ENCODE assay signal across 8 mouse cellular contexts in the genomic region with DNA sequence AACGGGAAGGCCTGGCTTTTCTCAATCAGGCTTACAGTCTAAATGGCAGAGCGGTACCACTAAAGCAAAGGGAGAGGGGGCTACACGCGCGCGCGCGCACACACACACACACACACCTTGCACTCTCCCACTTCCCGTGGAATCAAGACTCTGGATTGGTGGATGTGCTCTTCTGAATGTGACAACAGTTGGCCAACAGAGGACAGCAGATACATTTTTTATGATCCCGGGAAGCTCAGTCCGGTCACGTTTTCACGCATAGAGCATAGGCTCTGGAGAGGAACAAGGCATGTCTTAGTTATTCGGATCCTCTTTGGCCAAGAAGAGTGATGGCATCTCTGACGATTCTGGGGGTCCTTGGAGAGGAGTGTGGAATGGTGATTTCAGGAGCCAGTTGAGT.
A peak's percentile ranks its signal among the peaks of the same experiment; 100 is the strongest.
DNase-seq lines count a peak whose midpoint lies in the region; ATAC-seq and TF ChIP-seq lines count a peak whose summit lies in the region.

No protein-coding gene starts in this region.

- no peak overlapping the region for H3K27ac ChIP-seq in forebrain, embryonic 13.5 days
- no peak overlapping the region for H3K27ac ChIP-seq in intestine, embryonic 14.5 days (ENCODE audit: low read depth)
- H3K27ac ChIP-seq in midbrain, embryonic 13.5 days = no peak overlapping the region

- 13% methylated on average over 15 of the region's 15 CpGs for WGBS in forebrain, embryonic 13.5 days
- WGBS in intestine, embryonic 14.5 days = 18% methylated on average over 15 of the region's 15 CpGs
- WGBS in midbrain, embryonic 13.5 days = 20% methylated on average over 15 of the region's 15 CpGs

- H3K27me3 ChIP-seq in E14TG2a.4 (ENCODE audit: insufficient read depth, low read length) = peaks cover 87% of the 10 kb centered on the region
- H3K27me3 ChIP-seq in forebrain, embryonic 13.5 days = peaks cover 75% of the 10 kb centered on the region
- peaks cover 17% of the 10 kb centered on the region for H3K27me3 ChIP-seq in intestine, embryonic 14.5 days (replicated peaks; ENCODE audit: control insufficient read depth, insufficient read depth, low read length)
- H3K27me3 ChIP-seq in midbrain, embryonic 13.5 days = peaks cover 32% of the 10 kb centered on the region

- peak; percentile 56 to 60 for DNase-seq in cerebellum, postnatal 10 days
- no peak for DNase-seq in cerebellum, adult 11 months
- DNase-seq in intestine, embryonic 14.5 days (ENCODE audit: low spot score) = peak; percentile 64
- no peak for DNase-seq in natural killer cell, adult 2 months (ENCODE audit: low spot score in 2 of 2)
- DNase-seq in layer of hippocampus, postnatal 25 days (ENCODE audit: extremely low spot score in 1 of 2, low spot score in 1 of 2) = no peak

- peaks cover 34% of the 10 kb centered on the region for H3K4me1 ChIP-seq in E14TG2a.4 (replicated peaks; ENCODE audit: low read depth, low read length)
- H3K4me1 ChIP-seq in forebrain, embryonic 13.5 days = peaks cover 55% of the 10 kb centered on the region
- peaks cover 4% of the 10 kb centered on the region; the same call in 1 of the 2 replicates for H3K4me1 ChIP-seq in intestine, embryonic 14.5 days (replicated peaks; ENCODE audit: control insufficient read depth, insufficient read depth, low read length)
- H3K4me1 ChIP-seq in midbrain, embryonic 13.5 days (replicated peaks) = peaks cover 48% of the 10 kb centered on the region

- no peak overlapping the region for H3K9ac ChIP-seq in forebrain, embryonic 13.5 days
- 0 out of 2 replicates have a peak overlapping the region, but pooled peaks have one; percentile 64 for H3K9ac ChIP-seq in intestine, embryonic 14.5 days (ENCODE audit: low read length)
- H3K9ac ChIP-seq in midbrain, embryonic 13.5 days (replicated peaks) = no peak overlapping the region

- no peak for ATAC-seq in forebrain, embryonic 13.5 days
- 0 out of 2 replicates have a peak, but pooled peaks have one; percentile 24 for ATAC-seq in intestine, embryonic 14.5 days (replicated peaks; ENCODE audit: low FRiP score, low TSS enrichment, low read depth)
- peak; percentile 35 for ATAC-seq in midbrain, embryonic 13.5 days

- H3K4me2 ChIP-seq in forebrain, embryonic 13.5 days = peak overlapping the region; percentile 98
- H3K4me2 ChIP-seq in intestine, embryonic 14.5 days (ENCODE audit: low read length) = peak overlapping the region; percentile 81
- peak overlapping the region; percentile 99 for H3K4me2 ChIP-seq in midbrain, embryonic 13.5 days (replicated peaks)

- H3K36me3 ChIP-seq in E14TG2a.4 (ENCODE audit: insufficient read depth, low read length) = no peaks in the 10 kb centered on the region
- no peaks in the 10 kb centered on the region for H3K36me3 ChIP-seq in forebrain, embryonic 13.5 days (ENCODE audit: poor library complexity, severe bottlenecking)
- H3K36me3 ChIP-seq in intestine, embryonic 14.5 days (ENCODE audit: control insufficient read depth, insufficient read depth, low read length) = no peaks in the 10 kb centered on the region
- no peaks in the 10 kb centered on the region for H3K36me3 ChIP-seq in midbrain, embryonic 13.5 days

- TF ChIP-seq CTCF in E14TG2a.4 (conservative IDR thresholded peaks at IDR 0.05; ENCODE audit: low read length) = no peak

- H3K4me3 ChIP-seq in E14TG2a.4 (replicated peaks; ENCODE audit: low read length) = peak overlapping the region; percentile 76
- H3K4me3 ChIP-seq in forebrain, embryonic 13.5 days = peak overlapping the region; percentile 69
- H3K4me3 ChIP-seq in intestine, embryonic 14.5 days (ENCODE audit: low read depth, low read length) = peak overlapping the region; percentile 74
- peak overlapping the region; percentile 76 for H3K4me3 ChIP-seq in midbrain, embryonic 13.5 days (replicated peaks)

- H3K9me3 ChIP-seq in E14TG2a.4 (ENCODE audit: low read length) = no peaks in the 10 kb centered on the region
- H3K9me3 ChIP-seq in forebrain, embryonic 13.5 days (replicated peaks) = no peaks in the 10 kb centered on the region
- no peaks in the 10 kb centered on the region for H3K9me3 ChIP-seq in intestine, embryonic 14.5 days (ENCODE audit: control insufficient read depth, low read length)
- no peaks in the 10 kb centered on the region for H3K9me3 ChIP-seq in midbrain, embryonic 13.5 days

Comparison
In these comparisons a context has a peak if more than half of its experiments do, and no peak if none do; other contexts are left out.
1. DNase-seq: peak in cerebellum, postnatal 10 days (2 of 2) and intestine, embryonic 14.5 days (single experiment); none in cerebellum, adult 11 months (single experiment), natural killer cell, adult 2 months (0 of 2) and layer of hippocampus, postnatal 25 days (0 of 2).
2. Peak in every context shown above with its lines, with median percentiles within 50 percentile points of each other: H3K4me3 ChIP-seq and H3K4me2 ChIP-seq.